Mouse (Mus musculus) kidney, embryonic 16.5 days (tissue): ENCODE measurements around the gene Cnst. TPM values are rescaled to one million over a fixed set of nuclear protein-coding genes. Genes with fewer than 3 reads are reported as not detected.

Source experiments
- ATAC-seq: fragments of 200-750 bp; cut with Nextera tagmentation; 2 replicates; pipeline ENCODE4 v1.8.0; 2017; ENCODE audit warnings: moderate TSS enrichment; ENCODE audit not compliant: low FRiP score, low TSS enrichment
- H3K27ac ChIP-seq: fragments of 300-500 bp; sonication (generic); 2 replicates; pipeline ENCODE4 v1.5.1; 2014; ENCODE audit warnings: low read length
- H3K27me3 ChIP-seq: fragments of 300-500 bp; sonication (generic); 2 replicates; pipeline ENCODE4 v1.6.1; 2014; ENCODE audit warnings: low read length, control low read depth, mixed read lengths; ENCODE audit not compliant: insufficient read depth
- H3K36me3 ChIP-seq: fragments of 300-500 bp; sonication (generic); 2 replicates; pipeline ENCODE4 v1.6.1; 2014; ENCODE audit warnings: low read length, control low read depth, mixed read lengths; ENCODE audit not compliant: insufficient read depth
- H3K4me1 ChIP-seq: fragments of 300-500 bp; sonication (generic); 2 replicates; pipeline ENCODE4 v1.6.1; 2014; ENCODE audit warnings: low read length, control low read depth, mixed read lengths; ENCODE audit not compliant: insufficient read depth
- H3K4me2 ChIP-seq: fragments of 300-500 bp; sonication (generic); replicated peaks from 2 replicates; pipeline ENCODE4 v1.6.1; 2014; ENCODE audit warnings: low read depth, low read length
- H3K4me3 ChIP-seq: fragments of 300-500 bp; sonication (generic); 2 replicates; pipeline ENCODE4 v1.5.1; 2014; ENCODE audit warnings: mild to moderate bottlenecking, low read length
- H3K9ac ChIP-seq: fragments of 300-500 bp; sonication (generic); replicated peaks from 2 replicates; pipeline ENCODE4 v1.6.1; 2014; ENCODE audit warnings: low read length
- H3K9me3 ChIP-seq: fragments of 300-500 bp; sonication (generic); 2 replicates; pipeline ENCODE4 v1.6.1; 2016; ENCODE audit warnings: low read length, control low read depth
- WGBS: fragments of 180-500 bp; shearing (Covaris S2); extraction: QIAGEN DNeasy Blood & Tissue Kit; methylation state at CpG from one replicate; pipeline ENCODE4 v1.1.7; 2014; 5-methylcytosine and 5-hydroxymethylcytosine counted together
- polyA plus RNA-seq: library from polyadenylated mRNA; unstranded; fragments of >200 nt; fragmentation: Nextera tagmentation; extraction: Ambion mirVana; gene quantifications from 2 replicates; pipeline ENCODE4 v1.2.1, GENCODE M21; 2015

The Cnst gene
- polyA plus RNA-seq, 1 experiment from 2014 or later, result 16.3 TPM

- H3K27me3 ChIP-seq, result no peaks in the 10 kb centered on the region
- H3K4me3 ChIP-seq, result no peak overlapping the region
- no peak for ATAC-seq
- H3K4me2 ChIP-seq, result no peak overlapping the region
- H3K27ac ChIP-seq, result no peak overlapping the region
- no peak overlapping the region for H3K9ac ChIP-seq
- WGBS, result 93% methylated on average over 4 of the region's 4 CpGs
- H3K36me3 ChIP-seq, result peaks cover 3% of the 10 kb centered on the region; the same call in 1 of the 2 replicates
- H3K4me1 ChIP-seq, result peaks cover 24% of the 10 kb centered on the region
- no peaks in the 10 kb centered on the region for H3K9me3 ChIP-seq
These were observed 38.0 kb downstream of the Cnst start for GRCm38 (mm10) chr1:179584220-179584619.

DNA sequence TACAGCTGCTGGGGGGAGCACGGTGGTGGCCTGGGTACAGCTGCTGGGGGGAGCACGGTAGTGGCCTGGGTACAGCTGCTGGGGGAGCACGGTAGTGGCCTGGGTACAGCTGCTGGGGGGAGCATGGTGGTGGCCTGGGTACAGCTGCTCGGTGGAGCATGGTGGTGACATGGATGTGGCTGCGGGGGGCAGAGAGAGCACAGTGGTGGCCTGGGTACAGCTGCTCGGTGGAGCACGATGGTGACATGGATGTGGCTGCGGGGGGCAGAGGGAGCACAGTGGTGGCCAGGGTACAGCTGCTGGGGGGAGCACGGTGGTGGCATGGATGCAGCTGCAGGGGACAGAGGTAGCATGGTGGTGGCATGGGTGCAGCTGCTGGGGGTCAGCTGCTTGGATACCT, 39.5 kb downstream of the Cnst start:
- ATAC-seq, result no peak
- no peak overlapping the region for H3K4me3 ChIP-seq
- WGBS, result 61% methylated on average over 9 of the region's 9 CpGs

DNA sequence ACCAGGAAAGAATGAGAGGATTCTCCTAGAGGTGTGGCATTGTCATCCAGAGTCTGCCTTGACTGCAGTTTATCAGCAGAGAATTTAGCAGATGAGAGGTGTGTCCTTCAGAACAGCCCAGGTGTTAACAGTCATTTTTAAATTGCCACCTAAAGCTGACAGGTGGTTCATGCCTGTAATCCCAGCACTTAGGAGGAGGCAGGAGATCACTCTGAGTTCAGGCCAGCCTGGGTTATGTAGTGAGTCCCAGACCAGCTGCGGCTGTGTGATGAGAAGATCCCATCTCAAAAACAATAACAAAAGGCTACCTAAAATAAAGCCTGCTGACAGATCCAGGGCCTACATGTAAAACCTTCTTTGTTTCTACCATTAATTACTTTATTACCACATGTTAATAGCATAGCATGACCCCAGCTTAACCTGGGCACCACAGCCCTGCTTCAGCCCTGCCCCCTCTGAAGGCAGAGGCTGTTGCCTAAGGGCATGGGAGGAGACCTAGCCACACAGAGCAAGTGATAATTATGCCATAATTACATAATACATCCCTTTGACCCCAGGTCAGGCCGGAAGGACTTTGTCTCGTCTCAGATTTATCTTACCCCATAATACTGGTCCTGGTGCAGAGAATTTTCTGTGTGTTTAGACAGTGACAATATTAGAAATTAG, 40.4 kb downstream of the Cnst start:
- no peak for ATAC-seq
- H3K4me1 ChIP-seq, result peaks cover 22% of the 10 kb centered on the region
- H3K4me2 ChIP-seq, result no peak overlapping the region
- no peaks in the 10 kb centered on the region for H3K36me3 ChIP-seq
- no peak overlapping the region for H3K9ac ChIP-seq
- H3K9me3 ChIP-seq, result no peaks in the 10 kb centered on the region
- WGBS, result 24% methylated on average over 3 of the region's 3 CpGs
- no peaks in the 10 kb centered on the region for H3K27me3 ChIP-seq
- no peak overlapping the region for H3K27ac ChIP-seq
- no peak overlapping the region for H3K4me3 ChIP-seq

More for the DNA sequence above, 39.5 kb downstream of the Cnst start:
- H3K9ac ChIP-seq, result no peak overlapping the region
- no peaks in the 10 kb centered on the region for H3K9me3 ChIP-seq
- H3K4me1 ChIP-seq, result peaks cover 26% of the 10 kb centered on the region
- H3K27ac ChIP-seq, result no peak overlapping the region
- no peaks in the 10 kb centered on the region for H3K27me3 ChIP-seq
- no peak overlapping the region for H3K4me2 ChIP-seq
- no peaks in the 10 kb centered on the region for H3K36me3 ChIP-seq

DNA sequence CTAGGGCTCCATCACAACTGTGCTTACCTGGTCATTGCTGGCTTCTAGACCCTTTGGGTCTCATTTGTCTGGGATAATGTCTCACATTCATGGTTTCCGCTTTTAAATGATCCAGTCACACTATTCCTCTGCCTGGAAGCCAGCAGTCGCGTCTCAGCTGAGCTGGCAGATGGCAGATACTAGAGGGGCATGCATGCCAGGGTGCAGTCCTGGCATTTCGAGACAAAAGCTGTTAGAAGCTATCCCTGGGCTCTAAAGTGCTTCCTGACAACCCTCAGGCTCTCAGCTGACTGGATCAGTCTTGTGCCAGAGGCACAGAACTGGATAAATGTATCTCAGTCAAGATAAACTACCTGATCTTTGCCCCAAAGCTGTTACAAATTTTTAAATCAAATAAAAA, 42.1 kb downstream of the Cnst start:
- H3K4me2 ChIP-seq, result no peak overlapping the region
- H3K4me3 ChIP-seq, result no peak overlapping the region
- peaks cover 15% of the 10 kb centered on the region for H3K4me1 ChIP-seq
- no peaks in the 10 kb centered on the region for H3K9me3 ChIP-seq
- H3K27me3 ChIP-seq, result no peaks in the 10 kb centered on the region
- no peaks in the 10 kb centered on the region; the same call in 1 of the 2 replicates for H3K36me3 ChIP-seq
- ATAC-seq, result no peak
- 73% methylated on average over 4 of the region's 4 CpGs for WGBS
- H3K9ac ChIP-seq, result no peak overlapping the region
- H3K27ac ChIP-seq, result no peak overlapping the region

DNA sequence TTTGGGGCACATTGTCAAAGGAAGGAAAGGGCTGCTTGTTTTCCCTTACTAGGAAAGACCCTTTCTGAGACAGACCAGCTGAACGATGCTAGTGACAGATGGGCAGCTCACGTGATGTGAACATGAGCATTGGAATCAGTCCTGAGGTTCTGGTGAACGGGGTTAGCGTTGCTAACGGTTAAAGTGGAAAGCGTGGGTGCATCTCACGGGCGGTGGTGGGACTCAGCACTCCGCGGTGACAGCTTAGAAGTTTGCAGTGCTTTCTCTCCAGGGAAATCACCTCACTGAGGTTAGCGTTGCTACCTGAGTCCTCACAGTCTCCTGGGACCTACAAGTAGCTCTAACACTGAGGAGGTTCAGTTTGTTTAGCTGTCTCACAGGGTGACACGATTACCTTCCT, 45.5 kb downstream of the Cnst start:
- Histone ChIP-seq H3K4me3 (no peak overlapping the region), H3K36me3 (no peaks in the 10 kb centered on the region; the same call in 1 of the 2 replicates), H3K9me3 (no peaks in the 10 kb centered on the region), H3K4me1 (peaks cover 3% of the 10 kb centered on the region), H3K27ac (no peak overlapping the region), H3K4me2 (no peak overlapping the region), H3K9ac (no peak overlapping the region), H3K27me3 (no peaks in the 10 kb centered on the region)
- ATAC-seq, result no peak
- WGBS, result 78% methylated on average over 12 of the region's 12 CpGs

DNA sequence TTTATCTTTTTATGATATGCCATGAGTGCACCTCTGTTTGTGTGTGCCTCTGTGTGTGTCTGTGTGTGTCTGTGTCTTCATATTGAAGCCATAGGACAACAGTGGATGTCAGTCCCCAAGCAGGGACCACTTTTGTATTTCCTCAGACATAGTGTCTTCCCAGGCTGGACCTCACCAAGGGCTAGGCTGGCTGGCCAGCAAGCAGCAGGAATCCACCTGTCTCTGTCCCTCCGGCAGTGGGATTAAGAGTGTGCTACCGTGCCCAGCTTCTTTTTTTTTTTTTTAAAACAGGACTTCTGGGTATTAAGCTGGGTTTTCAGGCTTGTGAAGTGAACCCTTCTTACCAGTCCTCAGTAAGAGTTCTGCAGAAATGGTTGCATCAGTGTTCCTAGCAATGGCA, 46.0 kb downstream of the Cnst start:
- H3K4me1 ChIP-seq, result 0 out of 2 replicates have a peak, but pooled peaks cover 2% of the 10 kb centered on the region
- 93% methylated on average over 2 of the region's 2 CpGs for WGBS
- H3K4me3 ChIP-seq, result no peak overlapping the region
- ATAC-seq, result no peak
- no peak overlapping the region for H3K4me2 ChIP-seq
- H3K27ac ChIP-seq, result no peak overlapping the region
- no peaks in the 10 kb centered on the region for H3K9me3 ChIP-seq
- no peaks in the 10 kb centered on the region for H3K27me3 ChIP-seq
- H3K36me3 ChIP-seq, result no peaks in the 10 kb centered on the region; the same call in 1 of the 2 replicates
- H3K9ac ChIP-seq, result no peak overlapping the region

- ATAC-seq, result no peak
- Histone ChIP-seq H3K36me3 (no peaks in the 10 kb centered on the region; the same call in 1 of the 2 replicates), H3K9ac (no peak overlapping the region), H3K27ac (no peak overlapping the region), H3K9me3 (no peaks in the 10 kb centered on the region), H3K4me1 (0 out of 2 replicates have a peak, but pooled peaks cover 2% of the 10 kb centered on the region), H3K27me3 (no peaks in the 10 kb centered on the region), H3K4me3 (no peak overlapping the region), H3K4me2 (no peak overlapping the region)
- 83% methylated on average over 7 of the region's 7 CpGs for WGBS
These were observed 46.8 kb downstream of the Cnst start for GRCm38 (mm10) chr1:179592972-179593371.

DNA sequence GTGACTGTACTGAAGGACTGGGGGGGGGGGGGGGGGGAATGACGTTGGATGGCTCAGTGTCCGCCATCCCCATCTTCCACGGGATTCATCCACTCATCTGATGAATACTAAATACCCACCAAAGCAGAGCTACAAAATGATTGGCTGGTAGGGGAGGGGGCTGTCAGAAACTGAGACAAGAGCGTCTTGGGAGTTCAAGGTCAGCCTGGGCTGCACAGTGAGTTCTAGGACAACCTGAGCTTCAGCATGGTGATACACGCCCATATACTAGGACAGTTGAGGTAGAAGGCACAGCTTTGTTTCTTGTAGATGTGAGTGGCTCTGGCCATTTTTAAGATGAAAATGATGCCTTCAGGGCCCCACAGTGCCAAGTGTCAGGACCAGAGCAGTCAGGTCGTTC, 52.2 kb downstream of the Cnst start:
- no peaks in the 10 kb centered on the region for H3K9me3 ChIP-seq
- ATAC-seq, result no peak
- no peaks in the 10 kb centered on the region for H3K4me1 ChIP-seq
- no peak overlapping the region for H3K27ac ChIP-seq
- no peak overlapping the region for H3K9ac ChIP-seq
- no peaks in the 10 kb centered on the region for H3K36me3 ChIP-seq
- H3K4me3 ChIP-seq, result no peak overlapping the region
- 88% methylated on average over 6 of the region's 6 CpGs for WGBS
- no peak overlapping the region for H3K4me2 ChIP-seq
- no peaks in the 10 kb centered on the region for H3K27me3 ChIP-seq

DNA sequence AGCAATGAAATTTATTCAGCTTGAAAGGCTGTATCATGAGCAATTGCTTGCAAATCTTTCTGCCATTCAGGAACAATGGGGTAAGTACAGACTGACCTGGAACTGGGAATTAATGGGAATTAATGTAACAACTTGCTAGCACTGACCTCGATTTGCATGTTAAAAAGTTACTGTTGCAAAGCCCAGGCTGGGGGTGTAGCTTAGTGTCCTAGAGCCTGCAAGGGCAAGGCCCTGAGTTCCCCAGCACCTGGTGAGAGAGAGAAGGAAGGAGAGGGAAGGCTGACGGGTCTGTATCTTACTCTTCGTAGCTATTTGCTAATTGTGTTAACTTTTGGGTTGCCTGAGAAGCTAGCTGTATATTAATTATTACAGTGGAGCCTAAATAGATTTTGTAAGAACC, 58.4 kb downstream of the Cnst start:
- no peak overlapping the region for H3K4me2 ChIP-seq
- no peaks in the 10 kb centered on the region for H3K36me3 ChIP-seq
- ATAC-seq, result no peak
- WGBS, result 68% methylated on average over 3 of the region's 3 CpGs
- H3K9ac ChIP-seq, result no peak overlapping the region
- no peaks in the 10 kb centered on the region for H3K27me3 ChIP-seq
- H3K4me3 ChIP-seq, result no peak overlapping the region
- no peak overlapping the region for H3K27ac ChIP-seq
- no peaks in the 10 kb centered on the region for H3K9me3 ChIP-seq
- no peaks in the 10 kb centered on the region for H3K4me1 ChIP-seq

- Histone ChIP-seq H3K9me3 (no peaks in the 10 kb centered on the region), H3K36me3 (peaks cover 10% of the 10 kb centered on the region), H3K27ac (no peak overlapping the region), H3K4me2 (no peak overlapping the region), H3K9ac (no peak overlapping the region), H3K4me1 (no peaks in the 10 kb centered on the region), H3K4me3 (no peak overlapping the region), H3K27me3 (no peaks in the 10 kb centered on the region)
- no peak for ATAC-seq
- 77% methylated on average over 9 of the region's 9 CpGs for WGBS
These were observed 60.0 kb downstream of the Cnst start for GRCm38 (mm10) chr1:179606004-179606723.
